Mouse (Mus musculus) small intestine, adult 2 months (tissue): ENCODE measurements around the gene Bpifc. TPM values are rescaled to one million over a fixed set of nuclear protein-coding genes. Genes with fewer than 3 reads are reported as not detected.
A peak's percentile ranks its signal among the peaks of the same experiment; 100 is the strongest.

Experiments used
- H3K27ac ChIP-seq: fragments of 200-500 bp; 2 replicates; pipeline ENCODE4 v1.5.1; 2012; ENCODE audit warnings: low read depth, low read length, control low read depth, inconsistent platforms; ENCODE audit not compliant: insufficient read depth
- H3K27me3 ChIP-seq: fragments of 200-500 bp; 2 replicates; pipeline ENCODE4 v1.6.1; 2012; ENCODE audit warnings: mild to moderate bottlenecking, moderate library complexity, low read length, inconsistent platforms; ENCODE audit not compliant: control insufficient read depth, insufficient read depth
- H3K36me3 ChIP-seq: fragments of 200-500 bp; 2 replicates; pipeline ENCODE4 v1.6.1; 2012; ENCODE audit warnings: mild to moderate bottlenecking, low read length, control low read depth, inconsistent platforms; ENCODE audit not compliant: control insufficient read depth, insufficient read depth
- H3K4me1 ChIP-seq: fragments of 200-500 bp; 2 replicates; pipeline ENCODE4 v1.6.1; 2012; ENCODE audit warnings: low read length, inconsistent platforms, mixed read lengths; ENCODE audit not compliant: control insufficient read depth, insufficient read depth, insufficient read length
- H3K4me3 ChIP-seq: fragments of 200-500 bp; 2 replicates; pipeline ENCODE4 v1.5.1; 2012; ENCODE audit warnings: low read depth, mild to moderate bottlenecking, control low read depth, inconsistent platforms, low read length, moderate library complexity
- CTCF ChIP-seq: fragments of 200-500 bp; IDR thresholded peaks from 2 replicates; pipeline ENCODE4 v1.5.1; 2012; ENCODE audit warnings: low read depth, mild to moderate bottlenecking, control low read depth, inconsistent platforms, low read length, moderate library complexity, mixed read lengths; ENCODE audit not compliant: insufficient replicate concordance, insufficient read length; ENCODE audit errors: extremely low read depth
- POLR2A ChIP-seq: fragments of 200-500 bp; IDR thresholded peaks from 2 replicates; pipeline ENCODE4 v1.6.1; 2012; ENCODE audit warnings: low read depth, mild to moderate bottlenecking, control low read depth, inconsistent platforms, low read length, moderate library complexity
- WGBS: fragments of 180-500 bp; shearing (Covaris S2); methylation state at CpG from one replicate; pipeline ENCODE4 v1.1.7; 2018; 5-methylcytosine and 5-hydroxymethylcytosine counted together
- polyA plus RNA-seq: library from polyadenylated mRNA; depleted of rRNA; stranded (reverse); fragments of >200 nt; gene quantifications from 2 replicates; pipeline ENCODE4 v1.2.3, GENCODE M21; 2012

The Bpifc gene
- polyA plus RNA-seq, 1 experiment: not detected

GRCm38 (mm10) chr10:86026354-86026753, 14.7 kb upstream of the Bpifc start:
- Histone ChIP-seq H3K36me3 (peaks cover 27% of the 10 kb centered on the region), H3K27ac (no peak overlapping the region), H3K4me1 (no peaks in the 10 kb centered on the region), H3K4me3 (no peak overlapping the region), H3K27me3 (no peaks in the 10 kb centered on the region)
- no peak for TF ChIP-seq CTCF
- TF ChIP-seq POLR2A: no peak
- WGBS: 97% methylated on average over 3 of the region's 3 CpGs

DNA sequence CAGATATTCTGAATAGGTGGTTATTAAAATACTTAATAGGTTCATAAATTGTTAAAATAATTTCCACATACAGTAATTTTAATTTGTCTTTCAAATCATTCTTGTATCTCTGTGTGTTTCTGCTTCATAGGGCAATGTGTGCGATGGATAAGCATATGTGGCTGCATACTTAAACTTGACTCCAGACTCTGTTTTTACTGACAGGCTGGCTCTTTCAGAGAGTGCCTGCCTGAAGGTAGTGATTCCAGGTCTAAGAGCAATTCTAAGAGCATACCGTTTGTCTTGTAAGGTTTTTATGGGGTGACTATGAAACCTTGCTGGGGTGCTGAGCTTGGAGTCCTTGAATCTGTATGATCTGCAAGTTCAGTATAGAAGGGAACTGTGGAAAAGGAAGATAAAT, 14.2 kb upstream of the Bpifc start:
- H3K27ac ChIP-seq: no peak overlapping the region
- no peak overlapping the region for H3K4me3 ChIP-seq
- peaks cover 22% of the 10 kb centered on the region for H3K36me3 ChIP-seq
- no peaks in the 10 kb centered on the region for H3K4me1 ChIP-seq
- TF ChIP-seq POLR2A (no peak), CTCF (no peak)
- no peaks in the 10 kb centered on the region for H3K27me3 ChIP-seq
- 79% methylated on average over 2 of the region's 2 CpGs for WGBS

DNA sequence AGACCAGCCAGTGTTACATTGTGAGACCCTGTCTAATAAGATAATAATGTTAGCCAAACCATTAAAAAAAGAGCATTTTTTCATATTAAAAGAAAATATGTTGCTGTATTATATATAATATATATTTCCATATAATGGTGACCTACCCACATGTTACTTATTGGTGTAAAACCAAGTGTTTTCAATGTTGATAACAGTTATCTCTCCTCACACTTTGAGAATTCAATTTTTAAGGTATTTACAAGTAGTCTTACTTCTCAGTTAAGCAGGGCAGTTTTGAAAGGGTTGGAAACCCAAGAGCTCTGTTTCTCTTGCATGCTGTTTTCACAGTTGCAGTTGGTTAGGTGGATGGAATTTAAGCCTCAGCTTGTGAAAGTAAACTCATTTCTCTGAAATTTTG, 11.5 kb upstream of the Bpifc start:
- Histone ChIP-seq H3K4me3 (no peak overlapping the region), H3K36me3 (peaks cover 7% of the 10 kb centered on the region; the same call in 1 of the 2 replicates), H3K4me1 (no peaks in the 10 kb centered on the region), H3K27me3 (no peaks in the 10 kb centered on the region), H3K27ac (no peak overlapping the region)
- no peak for TF ChIP-seq CTCF
- no peak for TF ChIP-seq POLR2A

DNA sequence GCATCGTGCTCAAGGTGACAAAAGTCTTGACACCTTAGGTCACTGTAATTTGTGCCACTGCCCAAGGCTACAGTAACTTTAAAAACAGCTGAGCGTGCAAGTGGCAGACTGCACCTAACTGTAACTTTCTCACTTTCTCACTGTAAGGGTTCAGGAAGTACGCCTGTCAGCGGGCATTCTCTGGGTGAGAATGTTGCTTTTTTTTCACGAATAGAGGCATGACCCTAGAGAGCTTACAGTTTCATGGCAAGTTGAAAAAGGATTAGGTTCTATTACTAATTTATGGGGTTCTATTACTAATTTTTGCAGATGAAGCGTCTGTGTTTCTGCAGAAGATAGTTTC, 10.8 kb upstream of the Bpifc start:
- WGBS: 2% methylated on average over 6 of the region's 6 CpGs
- TF ChIP-seq POLR2A: no peak
- TF ChIP-seq CTCF: no peak
- peak overlapping the region; percentile 83 for H3K4me3 ChIP-seq

GRCm38 (mm10) chr10:86021749-86022473, 10.2 kb upstream of the Bpifc start, which contains the start of gene Fbxo7:
Fbxo7 (plus strand) TSS chr10:86021972.
- Histone ChIP-seq H3K4me3 (peak within 1 kb of the TSS; percentile 83), H3K4me1 (no peaks in the 10 kb centered on the region), H3K27ac (peak within 1 kb of the TSS; percentile 87), H3K27me3 (no peaks in the 10 kb centered on the region), H3K36me3 (peaks cover 5% of the 10 kb centered on the region; the same call in 1 of the 2 replicates)
- peak; percentile 76; the same call in 1 of the 2 replicates for TF ChIP-seq POLR2A
- TF ChIP-seq CTCF: peak; percentile 92
- WGBS: under 1% methylated on average over 82 of the region's 82 CpGs

More for the DNA sequence above, 10.8 kb upstream of the Bpifc start:
- H3K4me1 ChIP-seq: no peaks in the 10 kb centered on the region
- H3K27ac ChIP-seq: peak overlapping the region; percentile 87
- H3K36me3 ChIP-seq: peaks cover 7% of the 10 kb centered on the region; the same call in 1 of the 2 replicates
- H3K27me3 ChIP-seq: no peaks in the 10 kb centered on the region

DNA sequence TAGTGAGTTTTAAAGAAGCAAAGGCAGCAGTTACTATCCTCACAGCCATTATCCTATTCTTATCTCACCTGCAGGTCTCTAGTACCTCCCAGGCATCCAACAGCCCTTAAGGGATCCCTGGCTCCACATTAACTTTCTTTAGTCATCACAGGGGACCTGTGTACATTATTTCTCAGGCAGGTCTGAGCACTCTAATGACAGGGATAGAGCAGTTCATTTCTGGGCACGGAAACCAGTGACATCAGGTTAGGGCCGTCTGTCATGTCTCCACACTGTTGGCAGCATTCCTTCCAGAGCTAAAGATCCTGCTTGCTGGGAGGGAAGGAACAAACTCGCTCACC, 9.7 kb upstream of the Bpifc start:
- no peak overlapping the region for H3K27ac ChIP-seq
- peak overlapping the region; percentile 83 for H3K4me3 ChIP-seq
- TF ChIP-seq CTCF (no peak), POLR2A (no peak)
- H3K36me3 ChIP-seq: peaks cover 5% of the 10 kb centered on the region; the same call in 1 of the 2 replicates
- 1% methylated on average over 3 of the region's 3 CpGs for WGBS
- no peaks in the 10 kb centered on the region for H3K27me3 ChIP-seq
- H3K4me1 ChIP-seq: no peaks in the 10 kb centered on the region

DNA sequence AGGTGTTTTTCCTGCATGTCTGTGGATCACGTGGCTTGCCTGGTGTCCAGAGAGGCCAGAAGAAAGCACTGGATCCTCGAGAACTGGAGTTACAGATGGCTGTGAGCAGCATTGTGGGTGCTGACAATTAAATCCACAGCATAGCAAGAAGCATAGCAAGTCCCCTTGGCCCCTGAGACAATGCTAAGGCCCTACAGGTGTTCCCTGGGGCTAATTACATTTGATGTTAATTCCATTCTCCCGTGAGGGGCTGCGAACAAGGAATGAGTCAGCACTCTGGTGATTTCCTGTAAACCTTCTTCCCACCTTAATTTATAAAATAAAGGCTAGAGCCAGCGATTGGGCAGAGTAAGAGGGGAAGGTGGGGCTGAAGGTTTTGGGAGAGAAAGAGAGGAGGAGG, 7.1 kb upstream of the Bpifc start:
- Histone ChIP-seq H3K27me3 (no peaks in the 10 kb centered on the region), H3K27ac (no peak overlapping the region), H3K4me3 (no peak overlapping the region), H3K4me1 (no peaks in the 10 kb centered on the region), H3K36me3 (no peaks in the 10 kb centered on the region)
- 65% methylated on average over 5 of the region's 5 CpGs for WGBS
- TF ChIP-seq CTCF (no peak), POLR2A (no peak)
